Mouse (Mus musculus): ENCODE measurements around the gene Eefsec. TPM values are rescaled to one million over a fixed set of nuclear protein-coding genes. Genes with fewer than 3 reads are reported as not detected.

Eefsec gene
- total RNA-seq, 2 experiments from 2014 or later = 15.8 to 42.8 TPM

DNA sequence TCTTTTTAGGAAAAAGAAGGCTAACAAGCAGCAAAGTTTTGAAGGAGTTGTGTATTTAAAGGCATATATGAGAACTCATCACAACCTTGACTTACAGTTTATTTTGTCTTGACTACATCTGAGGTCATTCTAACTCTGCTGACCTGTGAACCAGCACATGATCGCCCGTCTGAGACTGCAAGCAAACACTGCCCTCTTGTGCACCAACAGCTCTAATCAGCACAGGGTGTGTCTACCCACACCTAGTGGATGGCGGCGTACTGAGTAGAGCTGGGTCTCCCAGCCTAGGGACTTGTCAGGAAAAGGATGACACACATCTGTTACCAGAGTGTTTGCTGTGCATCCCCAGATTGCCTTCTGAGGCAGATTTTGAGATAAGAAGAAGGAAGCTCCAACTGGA lies 15.1 kb downstream of the Eefsec start:
- ATAC-seq (replicated peaks; ENCODE audit: poor library complexity, severe bottlenecking) = peak; percentile 65

DNA sequence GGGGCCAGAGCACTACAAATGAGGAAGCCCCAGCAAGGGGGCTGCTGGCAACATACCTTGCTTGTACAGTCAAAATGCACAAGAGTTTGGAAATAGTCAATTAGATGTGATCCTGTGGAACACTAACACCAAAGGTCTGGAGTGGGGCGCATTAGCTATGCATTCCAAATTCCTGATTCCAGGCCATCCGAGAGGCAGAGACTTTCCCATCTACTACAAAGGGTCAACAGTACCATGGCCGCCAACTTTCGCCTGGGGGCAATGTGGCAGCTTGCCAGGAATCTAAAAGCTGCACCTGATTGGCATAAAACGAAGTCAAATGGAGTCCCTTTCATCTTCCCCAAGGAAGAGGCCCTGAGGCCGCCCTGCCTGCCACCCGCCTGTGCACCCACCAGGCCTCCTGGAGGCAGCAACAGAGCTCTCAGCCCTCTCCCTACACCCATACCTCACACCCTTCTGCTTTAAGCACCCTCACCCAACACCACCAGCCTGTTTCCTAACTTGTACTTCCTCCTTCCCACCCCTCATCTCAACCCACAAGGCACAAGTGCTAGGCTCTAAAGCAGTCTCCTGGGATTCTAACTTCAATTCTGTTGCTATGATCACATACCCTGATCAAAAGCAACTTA lies 30.1 kb downstream of the Eefsec start:
- peak; percentile 94 for ATAC-seq (replicated peaks; ENCODE audit: poor library complexity, severe bottlenecking)

DNA sequence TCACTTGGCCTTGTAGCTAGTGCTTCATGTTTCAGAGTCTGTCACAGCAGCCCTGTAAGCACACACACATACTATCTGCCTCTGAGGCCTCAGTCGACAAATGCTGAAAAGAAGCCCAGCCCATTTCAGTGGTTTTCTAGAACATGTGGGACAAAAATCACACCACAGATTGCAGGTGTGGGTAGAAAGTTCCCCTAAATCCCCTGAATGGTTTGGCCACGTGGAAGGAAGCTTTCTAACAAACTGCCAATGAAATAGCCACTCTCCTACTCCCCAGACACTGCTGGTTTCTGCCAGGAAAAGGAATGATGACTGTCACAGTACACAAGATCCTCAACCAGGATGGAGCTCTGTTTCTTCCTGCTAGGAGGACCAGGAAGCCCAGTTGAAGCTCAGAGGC lies 33.7 kb downstream of the Eefsec start:
- ATAC-seq (replicated peaks; ENCODE audit: poor library complexity, severe bottlenecking) = no peak

DNA sequence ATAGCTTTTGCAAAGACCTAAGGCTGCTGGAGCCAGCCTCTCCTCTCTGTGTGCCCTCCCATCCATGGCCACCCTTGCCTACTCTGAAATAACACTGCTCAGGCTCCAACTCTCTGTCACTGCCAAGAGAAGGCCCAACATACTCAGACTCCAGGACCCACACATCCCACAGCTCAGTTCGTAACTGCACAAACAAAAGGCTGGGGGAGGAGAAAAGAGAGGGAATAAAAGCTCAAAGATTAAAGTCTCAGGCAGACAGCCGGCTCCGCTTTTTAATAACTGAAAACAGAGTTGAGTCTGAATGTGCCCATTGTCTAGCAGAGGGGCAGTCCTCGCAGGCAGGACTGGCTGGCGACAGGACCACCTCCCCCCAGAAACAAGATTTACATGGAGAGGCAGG lies 36.8 kb downstream of the Eefsec start:
- ATAC-seq (replicated peaks; ENCODE audit: poor library complexity, severe bottlenecking) = no peak

DNA sequence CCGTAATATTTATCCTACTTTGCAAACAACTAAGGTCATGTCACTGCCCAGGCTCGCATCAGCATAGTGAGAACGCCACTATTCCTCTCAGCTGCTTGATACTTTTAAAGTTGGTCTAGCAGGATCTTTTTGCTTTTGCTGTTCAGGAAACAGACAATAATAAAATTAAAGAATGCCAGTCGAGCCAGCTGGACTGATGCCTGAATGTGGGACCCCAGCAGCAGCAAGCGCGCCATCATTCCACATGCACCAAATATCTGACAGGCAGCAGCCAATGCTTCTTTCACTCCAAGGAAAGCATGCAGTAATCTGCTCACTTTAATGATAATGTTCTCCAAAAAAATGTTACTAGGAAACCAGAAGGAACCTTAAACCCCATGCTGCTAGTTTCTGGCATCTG lies 45.9 kb downstream of the Eefsec start:
- no peak for ATAC-seq (replicated peaks; ENCODE audit: poor library complexity, severe bottlenecking)

DNA sequence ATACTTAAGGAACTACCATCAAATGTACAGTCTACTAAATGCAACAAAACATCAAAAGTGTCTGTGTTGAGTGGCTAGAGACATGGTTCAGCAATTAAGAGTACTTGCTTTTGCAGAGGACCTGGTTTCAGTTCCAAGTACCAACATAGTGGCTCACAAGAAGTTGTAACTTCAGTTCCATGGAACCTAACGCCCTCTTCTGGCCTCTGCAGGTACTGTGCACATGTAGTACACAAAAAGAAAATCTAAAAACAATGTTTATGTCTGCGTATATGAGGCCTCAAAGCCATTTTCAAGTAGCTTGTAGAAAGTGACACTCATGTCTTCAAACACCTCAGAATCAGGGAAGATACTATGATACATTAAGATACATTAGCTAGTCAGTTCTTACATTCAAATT lies 48.4 kb downstream of the Eefsec start:
- ATAC-seq (replicated peaks; ENCODE audit: poor library complexity, severe bottlenecking) = no peak

DNA sequence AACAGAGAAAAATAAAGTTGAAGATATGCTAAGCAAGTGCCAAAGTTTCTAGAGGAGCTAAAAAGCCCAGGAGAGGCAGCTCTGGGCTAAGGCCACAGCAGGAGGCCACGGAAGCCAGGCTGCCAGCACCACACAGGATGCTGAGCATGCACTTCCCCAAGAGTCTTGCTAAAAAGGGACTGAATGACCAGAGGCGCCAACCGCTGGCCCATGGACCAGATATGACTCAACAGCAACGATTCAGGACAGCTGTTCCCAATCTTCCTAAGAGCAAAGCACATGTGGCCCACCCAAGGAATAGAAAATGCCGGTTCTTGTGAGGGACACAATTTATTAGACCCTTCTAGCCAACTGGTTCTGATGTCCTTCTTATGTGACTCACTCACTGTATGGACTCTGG lies 57.4 kb downstream of the Eefsec start:
- ATAC-seq (replicated peaks; ENCODE audit: poor library complexity, severe bottlenecking) = peak; percentile 61

DNA sequence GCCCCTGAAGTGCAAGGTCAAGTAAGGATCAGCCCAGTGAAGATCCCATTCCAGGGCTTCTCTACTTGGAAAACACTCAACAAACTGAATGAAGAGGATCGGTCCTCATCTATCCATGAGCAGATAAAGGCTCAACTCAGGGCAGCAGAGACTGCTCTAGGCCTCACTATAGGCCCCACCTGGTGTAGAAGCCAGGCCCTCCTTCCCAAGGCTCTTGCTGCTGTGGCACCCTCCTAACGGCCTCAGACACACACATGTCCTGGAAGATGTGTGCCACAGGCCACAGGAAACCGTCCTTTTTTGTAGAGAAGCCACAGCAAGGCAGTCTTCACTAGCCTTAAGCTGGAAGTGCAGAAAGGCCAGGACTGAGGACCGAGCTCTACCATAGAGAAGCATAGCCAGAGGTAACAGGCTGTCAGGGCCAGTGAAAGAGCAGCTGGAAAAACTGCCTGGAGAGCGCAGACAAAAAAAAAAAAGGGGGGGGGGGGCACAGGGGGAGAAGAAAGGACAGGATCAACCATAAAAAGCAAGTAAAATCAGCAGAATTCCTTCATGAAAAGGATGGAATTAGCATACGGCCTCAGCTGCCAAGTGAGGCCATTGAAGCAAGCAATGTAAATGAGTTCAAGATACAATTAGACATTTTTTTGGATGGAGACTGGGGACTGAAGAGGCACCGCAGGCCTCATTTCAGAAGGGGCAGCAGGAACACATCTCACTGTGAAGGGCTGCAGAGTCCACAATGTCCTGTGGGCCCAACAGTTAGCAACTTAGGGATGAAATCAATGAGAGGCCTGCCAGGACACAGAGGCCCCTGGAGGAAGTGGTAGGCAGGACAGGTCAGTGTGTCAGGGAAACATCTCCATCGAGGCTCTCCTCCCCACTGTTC lies 58.3 kb downstream of the Eefsec start:
- ATAC-seq (replicated peaks; ENCODE audit: poor library complexity, severe bottlenecking) = no peak

DNA sequence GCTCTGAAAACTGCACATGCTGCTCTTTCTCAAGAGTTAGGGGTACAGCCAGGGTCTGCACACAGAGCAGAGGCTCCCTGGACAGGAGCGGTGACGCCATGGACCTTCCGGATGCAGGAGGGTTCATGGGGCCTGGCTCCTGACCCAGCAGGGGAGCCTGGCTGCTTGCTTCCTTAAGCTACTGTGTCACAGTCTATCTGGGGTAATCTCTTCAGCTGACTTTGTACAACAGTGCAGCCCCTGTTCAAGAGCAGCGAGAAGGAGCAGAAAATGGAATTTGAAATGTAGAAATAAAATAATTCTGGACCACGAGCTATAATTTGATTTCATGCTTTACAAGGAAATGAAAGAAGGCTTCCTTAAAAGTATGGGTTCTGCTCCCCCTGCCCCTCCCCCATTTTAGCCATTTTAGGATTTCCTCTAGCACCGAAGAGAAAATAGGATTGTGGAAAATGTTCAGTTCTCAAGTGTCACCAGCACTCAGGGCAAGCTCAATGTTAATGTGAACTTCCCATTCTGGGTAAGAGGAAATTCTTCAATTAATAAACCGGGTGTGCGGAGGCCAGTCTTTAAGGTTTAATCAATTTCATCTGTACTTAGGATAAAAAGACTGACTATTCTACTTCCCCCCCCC lies 61.8 kb downstream of the Eefsec start:
- no peak for ATAC-seq (replicated peaks; ENCODE audit: poor library complexity, severe bottlenecking)

DNA sequence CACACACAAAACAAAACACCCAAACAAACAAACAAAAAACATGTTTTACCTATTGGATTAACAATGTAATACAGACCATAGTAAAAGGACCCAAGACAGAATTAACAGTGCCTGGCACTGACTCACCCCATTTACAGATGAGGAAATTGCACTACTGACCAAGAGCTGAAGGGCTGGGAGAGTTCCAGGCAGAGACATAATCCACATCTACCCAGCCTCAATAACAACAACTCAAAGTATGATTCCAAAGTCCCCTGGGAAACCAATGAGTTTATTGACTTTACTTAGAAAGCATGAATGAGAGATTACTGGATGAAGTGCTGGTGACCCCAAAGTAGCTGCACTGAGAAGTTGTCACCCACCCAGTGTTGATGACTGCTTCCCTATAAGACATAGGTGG lies 62.6 kb downstream of the Eefsec start:
- ATAC-seq (replicated peaks; ENCODE audit: poor library complexity, severe bottlenecking) = no peak

DNA sequence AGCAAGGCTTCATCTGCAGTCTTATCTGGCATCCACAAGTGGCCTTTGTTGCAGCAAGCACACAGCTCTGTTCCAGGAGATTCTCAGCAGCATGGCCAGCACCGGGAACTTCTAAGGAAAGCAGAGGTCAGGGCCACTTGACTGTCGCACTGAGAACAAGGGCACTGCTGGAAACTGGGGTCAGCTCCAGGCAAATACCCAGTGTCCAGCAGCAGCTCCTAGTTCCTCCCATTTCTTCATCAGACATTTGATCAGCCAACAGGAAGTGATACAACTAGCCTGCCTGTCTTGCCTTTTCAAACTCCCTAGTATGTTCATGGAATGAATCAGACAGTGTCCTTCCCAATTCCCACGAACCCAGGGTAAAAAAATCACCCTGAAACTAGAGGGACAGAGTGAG lies 66.6 kb downstream of the Eefsec start:
- ATAC-seq (replicated peaks; ENCODE audit: poor library complexity, severe bottlenecking) = peak; percentile 46

DNA sequence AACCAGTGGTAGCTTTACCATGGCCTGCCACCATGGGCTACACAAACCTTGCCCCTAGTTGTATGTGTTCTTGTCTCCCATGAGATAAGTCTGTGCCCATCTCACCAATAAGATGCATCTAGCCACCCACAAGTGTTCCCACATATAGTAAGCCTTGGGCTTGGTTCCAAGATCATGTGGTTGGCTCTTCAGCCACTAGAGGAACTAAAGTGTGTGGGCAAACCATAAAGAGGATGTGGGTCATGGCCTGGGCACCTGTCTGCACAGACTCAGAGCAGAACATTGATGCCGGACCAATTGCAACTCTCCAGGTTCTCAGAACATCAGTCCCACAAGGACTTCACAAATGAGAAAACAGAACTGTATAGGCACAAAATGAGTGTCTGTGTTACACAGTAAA lies 67.5 kb downstream of the Eefsec start:
- ATAC-seq (replicated peaks; ENCODE audit: poor library complexity, severe bottlenecking) = peak; percentile 94

DNA sequence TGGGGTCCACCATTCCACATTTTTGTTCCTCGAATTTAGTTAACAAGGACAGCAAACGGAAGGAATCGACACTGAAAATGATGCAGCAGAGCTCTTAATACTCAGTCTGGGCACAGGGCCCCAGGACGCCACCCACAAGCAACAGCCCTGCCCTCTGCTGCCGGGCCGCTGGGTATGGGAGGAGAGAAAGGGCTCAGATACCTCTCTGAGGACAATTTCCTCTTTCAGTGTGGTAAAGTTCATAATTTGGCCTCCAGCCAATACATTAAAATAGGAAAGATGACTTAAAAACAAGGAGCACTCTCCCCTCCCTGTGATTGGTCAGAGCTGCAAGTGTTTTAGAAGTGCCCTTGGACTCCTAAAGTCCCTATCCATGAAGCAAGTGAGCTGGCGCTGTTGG lies 72.1 kb downstream of the Eefsec start:
- ATAC-seq (replicated peaks; ENCODE audit: poor library complexity, severe bottlenecking) = peak; percentile 33; the same call in 1 of the 2 replicates

DNA sequence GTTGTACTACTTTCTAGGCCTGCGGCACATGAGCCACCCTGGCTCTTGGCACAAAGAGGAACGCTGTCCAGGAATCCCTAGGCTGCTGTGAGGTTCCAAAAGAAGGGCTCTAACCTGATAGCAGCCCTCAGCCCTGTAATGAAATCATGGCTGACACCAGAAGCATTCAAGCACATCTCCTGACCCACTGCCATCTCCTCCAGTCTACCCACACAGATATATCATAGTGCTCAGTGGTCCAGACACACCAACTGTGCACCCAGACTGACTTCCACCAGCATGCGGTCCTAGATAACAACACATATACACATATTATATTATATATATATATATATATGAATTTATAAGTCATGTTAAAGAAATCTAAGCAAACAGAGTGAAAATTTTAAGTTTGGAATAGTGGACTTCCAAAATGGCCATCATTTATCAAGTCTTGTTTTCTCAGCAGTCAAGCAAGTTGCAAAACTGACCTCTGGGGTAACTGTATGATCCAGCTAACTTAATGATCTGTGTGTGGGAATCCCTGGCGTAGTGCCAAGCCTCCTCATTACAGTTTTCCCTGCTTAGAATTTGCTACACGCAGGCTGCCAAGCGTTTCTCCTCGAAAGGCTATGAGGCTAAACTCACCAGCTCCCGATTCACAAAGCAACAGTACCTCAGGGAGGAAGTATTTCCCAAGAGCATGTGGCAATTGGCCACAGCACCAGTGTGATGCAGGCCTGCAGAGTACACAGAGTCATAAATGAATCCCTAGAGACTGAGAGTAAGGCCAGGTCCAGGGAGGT lies 76.3 kb downstream of the Eefsec start:
- ATAC-seq (replicated peaks; ENCODE audit: poor library complexity, severe bottlenecking) = peak; percentile 93

DNA sequence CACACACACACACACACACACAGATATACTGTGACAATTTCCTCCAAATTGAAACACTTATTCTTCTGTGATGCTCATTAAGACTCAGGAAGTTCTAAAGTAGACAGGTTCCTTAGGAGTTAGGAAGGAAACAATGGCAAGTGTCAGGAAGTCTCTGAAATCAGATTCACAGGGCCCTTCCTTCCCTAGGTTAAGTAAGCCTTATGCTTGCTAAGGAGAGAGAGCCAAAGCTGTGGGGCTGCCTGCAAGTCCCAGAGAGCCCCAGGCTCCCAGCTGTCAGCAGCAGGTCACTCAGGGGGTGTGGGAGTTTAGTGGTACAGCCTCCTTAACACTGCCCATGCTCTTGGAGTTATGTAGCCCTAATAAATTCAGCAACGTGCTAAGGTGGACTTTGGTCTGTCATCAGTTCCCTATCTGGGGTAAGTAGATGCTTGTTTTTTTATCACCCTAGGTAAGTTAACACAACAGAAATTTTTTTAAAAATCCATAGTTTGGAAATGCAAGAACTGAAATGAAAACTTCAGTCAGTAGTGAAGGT lies 82.8 kb downstream of the Eefsec start:
- ATAC-seq (replicated peaks; ENCODE audit: poor library complexity, severe bottlenecking) = no peak

DNA sequence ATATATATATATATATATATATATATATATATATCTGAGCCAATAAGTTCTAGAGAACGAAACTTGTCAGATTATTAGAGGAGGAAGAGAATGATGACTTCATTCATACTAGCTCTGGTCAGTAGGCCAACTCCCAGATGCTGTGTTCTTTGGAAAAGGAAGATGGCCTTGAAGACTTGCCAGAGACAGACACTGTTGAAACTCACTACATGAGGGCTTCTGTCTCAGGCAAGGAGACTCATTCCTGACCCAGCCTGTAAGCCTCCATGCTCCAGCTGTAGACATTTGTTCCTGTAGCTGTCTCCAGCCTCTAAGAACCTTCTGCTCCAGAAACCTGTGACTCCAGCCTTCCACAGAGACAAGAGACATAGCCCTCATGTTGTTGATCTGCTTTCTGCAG lies 85.2 kb downstream of the Eefsec start:
- no peak for ATAC-seq (replicated peaks; ENCODE audit: poor library complexity, severe bottlenecking)

DNA sequence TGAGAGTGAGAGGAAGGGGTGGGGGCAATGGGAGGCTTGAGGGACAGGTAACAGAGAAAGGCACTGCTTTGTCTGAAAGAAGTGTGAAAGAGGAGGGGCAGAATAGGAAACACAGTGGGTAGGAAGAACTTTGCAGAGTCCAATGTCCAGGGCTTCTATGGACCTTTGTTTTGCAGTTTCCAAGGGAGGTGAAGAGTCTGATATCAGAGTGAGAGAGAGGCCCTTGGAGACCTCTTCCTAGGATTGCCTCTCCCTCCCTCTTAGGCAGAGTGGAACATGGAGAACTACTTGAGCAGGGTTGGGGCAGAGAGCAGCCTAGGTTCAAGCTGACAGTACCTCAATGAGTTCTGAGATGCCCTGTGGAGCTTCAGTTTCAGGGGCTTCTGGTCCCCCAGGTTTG lies 88.1 kb downstream of the Eefsec start:
- no peak for ATAC-seq (replicated peaks; ENCODE audit: poor library complexity, severe bottlenecking)

DNA sequence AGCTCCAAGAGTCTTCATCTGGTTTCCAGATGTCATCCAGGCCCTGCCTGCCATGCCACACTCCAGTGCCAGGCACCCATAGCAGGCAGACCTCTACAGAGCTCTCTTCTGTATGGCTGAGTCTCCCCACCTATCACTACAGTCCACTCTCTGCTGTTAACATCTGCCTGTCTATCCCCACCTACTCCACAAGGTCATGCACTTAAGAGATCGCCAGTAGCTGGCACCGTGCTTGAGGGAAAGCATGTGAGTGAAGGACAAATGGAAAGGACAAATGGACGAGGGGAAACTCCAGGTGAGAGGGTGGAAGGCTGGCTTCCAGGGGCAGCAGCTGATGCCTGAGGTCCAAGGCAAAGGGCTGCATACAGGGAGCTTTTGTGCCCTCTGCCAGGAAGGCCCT lies 90.5 kb downstream of the Eefsec start:
- ATAC-seq (replicated peaks; ENCODE audit: poor library complexity, severe bottlenecking) = no peak

DNA sequence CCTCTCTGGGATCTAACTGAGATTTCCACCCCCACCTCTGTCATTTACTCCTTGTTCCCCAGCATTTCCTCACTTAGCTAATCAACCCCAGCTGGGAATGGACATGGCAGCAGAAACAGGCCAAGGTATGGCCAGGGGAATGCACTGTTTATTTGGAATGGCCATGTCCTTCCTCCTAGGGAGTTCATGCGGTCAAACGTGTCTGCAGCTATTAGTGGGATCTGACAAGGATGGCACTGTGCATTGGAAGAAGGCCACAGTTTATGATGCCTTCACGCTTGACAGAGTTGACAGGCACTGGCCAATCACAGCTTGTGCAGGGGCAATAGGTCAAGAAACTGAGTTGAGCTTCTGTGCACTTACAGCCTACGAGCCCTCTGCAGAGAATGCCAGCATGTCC lies 93.8 kb downstream of the Eefsec start:
- no peak for ATAC-seq (replicated peaks; ENCODE audit: poor library complexity, severe bottlenecking)

DNA sequence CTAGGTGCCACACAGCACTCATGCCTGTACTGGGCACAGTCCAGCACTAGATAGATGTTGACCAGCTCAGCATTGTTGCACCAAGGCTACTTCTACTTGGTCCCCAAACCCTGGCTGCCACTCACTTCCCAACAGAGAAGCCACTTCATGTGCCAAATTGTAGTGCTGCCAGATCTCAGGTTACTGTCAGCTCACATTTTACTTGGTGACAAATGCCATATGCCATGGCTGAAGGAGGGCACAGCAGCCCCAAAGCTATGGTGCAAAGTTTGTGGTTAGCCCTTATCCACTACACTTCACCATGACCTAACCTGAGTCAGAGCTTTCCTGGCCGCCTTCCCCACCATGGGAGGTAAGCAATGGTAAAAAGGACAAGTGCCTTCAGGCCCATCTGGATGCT lies 99.6 kb downstream of the Eefsec start:
- ATAC-seq (replicated peaks; ENCODE audit: poor library complexity, severe bottlenecking) = no peak

Data from granulocyte monocyte progenitor cell, adult 5-6 weeks (primary cell).